7 mouse cellular contexts compared by ENCODE assay signal in genomic region chr17:85679651-85680050, GRCm38 (mm10). TPM values are rescaled to one million over a fixed set of nuclear protein-coding genes. Genes with fewer than 3 reads are reported as not detected.
A peak's percentile ranks its signal among the peaks of the same experiment; 100 is the strongest.
DNase-seq lines count a peak whose midpoint lies in the region; ATAC-seq and TF ChIP-seq lines count a peak whose summit lies in the region.

No protein-coding gene starts in this region.

- H3K9ac ChIP-seq in forebrain, postnatal 0 days = no peak overlapping the region
- peak overlapping the region; percentile 48; the same call in 1 of the 2 replicates for H3K9ac ChIP-seq in limb, embryonic 13.5 days
- H3K9ac ChIP-seq in stomach, embryonic 16.5 days (ENCODE audit: low read length) = peak overlapping the region; percentile 47; the same call in 1 of the 2 replicates

- peaks cover 5% of the 10 kb centered on the region; the same call in 1 of the 2 replicates for H3K9me3 ChIP-seq in forebrain, postnatal 0 days (ENCODE audit: low read length)
- H3K9me3 ChIP-seq in limb, embryonic 13.5 days = no peaks in the 10 kb centered on the region
- H3K9me3 ChIP-seq in stomach, embryonic 16.5 days (replicated peaks; ENCODE audit: control insufficient read depth, low read length) = no peaks in the 10 kb centered on the region

- no peaks in the 10 kb centered on the region for H3K4me1 ChIP-seq in forebrain, postnatal 0 days (ENCODE audit: insufficient read depth)
- H3K4me1 ChIP-seq in limb, embryonic 13.5 days = peaks cover 45% of the 10 kb centered on the region
- 0 out of 2 replicates have a peak, but pooled peaks cover 5% of the 10 kb centered on the region for H3K4me1 ChIP-seq in stomach, embryonic 16.5 days (ENCODE audit: control insufficient read depth, insufficient read depth, low read length)

- no peak overlapping the region for H3K27ac ChIP-seq in forebrain, postnatal 0 days (ENCODE audit: low read depth, low read length)
- H3K27ac ChIP-seq in limb, embryonic 13.5 days = no peak overlapping the region
- no peak overlapping the region; the same call in 1 of the 2 replicates for H3K27ac ChIP-seq in stomach, embryonic 16.5 days (ENCODE audit: low read length)

- peak; percentile 50; the same call in 1 of the 2 replicates for ATAC-seq in forebrain, postnatal 0 days
- peak; percentile 51 for ATAC-seq in limb, embryonic 13.5 days (ENCODE audit: low FRiP score, low read depth)
- ATAC-seq in stomach, embryonic 16.5 days (ENCODE audit: insufficient read depth, low FRiP score) = peak; percentile 58; the same call in 1 of the 2 replicates

- peak; percentile 54 for DNase-seq in testis, postnatal 10 days (ENCODE audit: low spot score)
- no peak for DNase-seq in testis, postnatal 14 days (ENCODE audit: low spot score)
- no peak for DNase-seq in forebrain, postnatal 0 days
- no peak for DNase-seq in cerebellum, adult 11 months
- DNase-seq in thymus, postnatal 25 days = no peak

- peaks cover 60% of the 10 kb centered on the region for H3K27me3 ChIP-seq in forebrain, postnatal 0 days (ENCODE audit: insufficient read depth, low read length)
- peaks cover 90% of the 10 kb centered on the region for H3K27me3 ChIP-seq in limb, embryonic 13.5 days
- H3K27me3 ChIP-seq in stomach, embryonic 16.5 days (ENCODE audit: control insufficient read depth, insufficient read depth, low read length) = peaks cover 50% of the 10 kb centered on the region

- TF ChIP-seq CTCF in forebrain, postnatal 0 days (IDR thresholded peaks at IDR 0.05; ENCODE audit: low read depth) = peak; percentile 63

- H3K36me3 ChIP-seq in forebrain, postnatal 0 days (ENCODE audit: insufficient read depth) = no peaks in the 10 kb centered on the region
- no peaks in the 10 kb centered on the region for H3K36me3 ChIP-seq in limb, embryonic 13.5 days
- H3K36me3 ChIP-seq in stomach, embryonic 16.5 days (ENCODE audit: control insufficient read depth, insufficient read depth, low read length) = no peaks in the 10 kb centered on the region

- H3K4me3 ChIP-seq in forebrain, postnatal 0 days (ENCODE audit: low read depth, low read length) = no peak overlapping the region
- peak overlapping the region; percentile 35 for H3K4me3 ChIP-seq in limb, embryonic 13.5 days
- peak overlapping the region; percentile 28 for H3K4me3 ChIP-seq in stomach, embryonic 16.5 days (replicated peaks; ENCODE audit: low read length)

- 6% methylated on average over 15 of the region's 15 CpGs for WGBS in forebrain, postnatal 0 days
- 4% methylated on average over 15 of the region's 15 CpGs for WGBS in limb, embryonic 13.5 days
- 3% methylated on average over 15 of the region's 15 CpGs for WGBS in stomach, embryonic 16.5 days

- H3K4me2 ChIP-seq in forebrain, postnatal 0 days (ENCODE audit: low read depth) = no peak overlapping the region
- peak overlapping the region; percentile 82 for H3K4me2 ChIP-seq in limb, embryonic 13.5 days (replicated peaks)
- peak overlapping the region; percentile 49 for H3K4me2 ChIP-seq in stomach, embryonic 16.5 days (ENCODE audit: low read depth, low read length)

RNA-seq across cellular contexts. Expression of gene Six2, which starts 8.4 kb away (rescaled TPM):
- total RNA-seq in forebrain, postnatal 0 days (2014; rRNA removed) = 0.92 and 1.1 TPM in 2 replicates
- polyA plus RNA-seq in forebrain, postnatal 0 days (2015; fragmentation: Nextera tagmentation; extraction: Ambion mirVana) = 0.39 and 0.70 TPM in 2 replicates
- 8.7 and 9.7 TPM in 2 replicates for polyA plus RNA-seq in limb, embryonic 13.5 days (2015; fragmentation: Nextera tagmentation; extraction: Ambion mirVana)
- 2.6 and 3.4 TPM in 2 replicates for polyA plus RNA-seq in stomach, embryonic 16.5 days (2015; fragmentation: Nextera tagmentation; extraction: Ambion mirVana)
